Mouse (Mus musculus) kidney, embryonic 15.5 days (tissue): ENCODE data around the gene Thrap3. TPM values are rescaled to one million over a fixed set of nuclear protein-coding genes. Genes with fewer than 3 reads are reported as not detected.

Source experiments
- polyA plus RNA-seq: library from polyadenylated mRNA; unstranded; fragments of >200 nt; fragmentation: Nextera tagmentation; extraction: Ambion mirVana; gene quantifications from 2 replicates; pipeline ENCODE4 v1.2.1, GENCODE M21; 2015

Gene Thrap3
- polyA plus RNA-seq, 1 experiment from 2014 or later, result 230 TPM

Other genes starting within 250 kb of the Thrap3 start
- 1.1 and 1.4 TPM in 2 replicates for gene Csf3r, start 178.2 kb downstream of the Thrap3 start, polyA plus RNA-seq
- gene Mrps15, start 155.8 kb downstream of the Thrap3 start, polyA plus RNA-seq, result 150 and 153 TPM in 2 replicates
- gene Oscp1, start 144.2 kb downstream of the Thrap3 start, polyA plus RNA-seq, result 19.0 and 19.1 TPM in 2 replicates
- gene Lsm10, start 106.1 kb downstream of the Thrap3 start, polyA plus RNA-seq, result 51.8 and 52.9 TPM in 2 replicates
- gene Stk40, start 98.8 kb downstream of the Thrap3 start, polyA plus RNA-seq, result 38.2 and 41.3 TPM in 2 replicates
- gene Eva1b, start 55.0 kb downstream of the Thrap3 start, polyA plus RNA-seq, result 90.0 and 98.5 TPM in 2 replicates
- 8.3 and 9.5 TPM in 2 replicates for gene Sh3d21, start 39.3 kb downstream of the Thrap3 start, polyA plus RNA-seq
- 39.6 and 40.7 TPM in 2 replicates for gene Map7d1, start 53.6 kb upstream of the Thrap3 start, polyA plus RNA-seq
- gene Trappc3, start 59.6 kb upstream of the Thrap3 start, polyA plus RNA-seq, result 106 and 111 TPM in 2 replicates
- gene Col8a2, start 84.0 kb upstream of the Thrap3 start, polyA plus RNA-seq, result 10.6 and 15.2 TPM in 2 replicates
- gene Adprhl2, start 118.9 kb upstream of the Thrap3 start, polyA plus RNA-seq, result 74.4 and 81.1 TPM in 2 replicates
- gene Tekt2, start 122.9 kb upstream of the Thrap3 start, polyA plus RNA-seq, result 4.7 and 4.9 TPM in 2 replicates
- 12.9 and 15.9 TPM in 2 replicates for gene Ago3, start 226.8 kb upstream of the Thrap3 start, polyA plus RNA-seq